Mouse (Mus musculus): Measurements from ENCODE around the gene Plekha7. TPM values are rescaled to one million over a fixed set of nuclear protein-coding genes. Genes with fewer than 3 reads are reported as not detected.
A peak's percentile ranks its signal among the peaks of the same experiment; 100 is the strongest.

The Plekha7 gene
- total and polyA plus RNA-seq, 2 experiments = 2.3 to 2.9 TPM

DNA sequence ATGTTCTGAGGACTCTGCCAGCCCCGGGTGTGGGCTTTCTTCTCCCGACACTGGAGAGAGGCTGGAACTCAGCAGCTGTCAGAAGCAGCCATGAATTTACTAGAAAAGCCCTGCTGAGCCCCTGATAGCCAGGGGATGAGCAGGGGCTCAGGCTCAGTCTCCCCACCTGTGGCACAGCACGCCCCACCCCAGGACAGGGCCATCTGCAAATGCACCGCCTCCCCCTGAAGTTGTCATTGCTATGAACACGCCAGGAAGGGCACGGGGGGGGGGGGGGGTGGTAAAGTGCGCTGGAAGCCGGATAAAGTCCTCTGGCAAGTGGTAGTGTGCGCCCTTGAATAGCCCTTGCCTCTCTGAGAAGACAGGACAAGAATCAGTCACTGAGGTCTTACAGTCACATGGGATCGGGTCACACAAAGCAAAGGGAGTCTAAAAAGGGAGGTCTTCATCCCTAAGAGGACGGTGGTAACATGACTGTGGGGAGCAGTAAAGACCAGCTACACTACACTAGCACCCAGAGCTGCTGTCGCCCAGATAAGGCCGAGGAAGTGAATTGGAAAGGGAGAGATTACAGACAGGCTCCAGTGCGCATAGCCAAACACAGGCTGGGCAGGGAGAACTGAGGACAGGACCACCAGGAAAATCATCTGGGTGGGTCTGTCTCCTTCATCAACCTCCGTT is 61.3 kb downstream of the Plekha7 start:
- DNase-seq (ENCODE audit: extremely low read depth, low read depth, low spot score) = no peak
- H3K4me3 ChIP-seq (ENCODE audit: insufficient read depth, low read depth, low read length) = no peak overlapping the region
- no peaks in the 10 kb centered on the region for H3K27me3 ChIP-seq (ENCODE audit: control insufficient read depth, insufficient read depth, low read length)
- no peak overlapping the region for H3K27ac ChIP-seq (replicated peaks; ENCODE audit: insufficient read depth, low read depth, low read length)
- TF ChIP-seq POLR2A (IDR thresholded peaks at IDR 0.05; ENCODE audit: extremely low read depth, insufficient read depth, low read length) (no peak), CTCF (IDR thresholded peaks at IDR 0.05; ENCODE audit: low read depth, low read length) (no peak)
- no peaks in the 10 kb centered on the region for H3K4me1 ChIP-seq (ENCODE audit: control insufficient read depth, insufficient read depth, low read length)
- peaks cover 19% of the 10 kb centered on the region; the same call in 1 of the 2 replicates for H3K79me2 ChIP-seq (ENCODE audit: control insufficient read depth, insufficient read depth, low read length)
- H3K36me3 ChIP-seq (ENCODE audit: control insufficient read depth, insufficient read depth, low read length) = no peaks in the 10 kb centered on the region
- no peak overlapping the region for H3K9ac ChIP-seq (ENCODE audit: low read depth, low read length)
- 41% methylated on average over 15 of the region's 15 CpGs for WGBS

- Histone ChIP-seq H3K4me3 (ENCODE audit: insufficient read depth, low read depth, low read length) (no peak overlapping the region), H3K9ac (ENCODE audit: low read depth, low read length) (no peak overlapping the region), H3K27ac (replicated peaks; ENCODE audit: insufficient read depth, low read depth, low read length) (no peak overlapping the region), H3K79me2 (ENCODE audit: control insufficient read depth, insufficient read depth, low read length) (peaks cover 20% of the 10 kb centered on the region; the same call in 1 of the 2 replicates), H3K4me1 (ENCODE audit: control insufficient read depth, insufficient read depth, low read length) (no peaks in the 10 kb centered on the region), H3K27me3 (ENCODE audit: control insufficient read depth, insufficient read depth, low read length) (no peaks in the 10 kb centered on the region), H3K36me3 (ENCODE audit: control insufficient read depth, insufficient read depth, low read length) (no peaks in the 10 kb centered on the region)
- DNase-seq (ENCODE audit: extremely low read depth, low read depth, low spot score) = peak; percentile 52
- peak; percentile 54 for TF ChIP-seq CTCF (IDR thresholded peaks at IDR 0.05; ENCODE audit: low read depth, low read length)
- TF ChIP-seq POLR2A (IDR thresholded peaks at IDR 0.05; ENCODE audit: extremely low read depth, insufficient read depth, low read length) = no peak
- WGBS = 47% methylated on average over 15 of the region's 15 CpGs
Measured at GRCm38 (mm10) chr7:116245815-116246695, 62.1 kb downstream of the Plekha7 start.

DNA sequence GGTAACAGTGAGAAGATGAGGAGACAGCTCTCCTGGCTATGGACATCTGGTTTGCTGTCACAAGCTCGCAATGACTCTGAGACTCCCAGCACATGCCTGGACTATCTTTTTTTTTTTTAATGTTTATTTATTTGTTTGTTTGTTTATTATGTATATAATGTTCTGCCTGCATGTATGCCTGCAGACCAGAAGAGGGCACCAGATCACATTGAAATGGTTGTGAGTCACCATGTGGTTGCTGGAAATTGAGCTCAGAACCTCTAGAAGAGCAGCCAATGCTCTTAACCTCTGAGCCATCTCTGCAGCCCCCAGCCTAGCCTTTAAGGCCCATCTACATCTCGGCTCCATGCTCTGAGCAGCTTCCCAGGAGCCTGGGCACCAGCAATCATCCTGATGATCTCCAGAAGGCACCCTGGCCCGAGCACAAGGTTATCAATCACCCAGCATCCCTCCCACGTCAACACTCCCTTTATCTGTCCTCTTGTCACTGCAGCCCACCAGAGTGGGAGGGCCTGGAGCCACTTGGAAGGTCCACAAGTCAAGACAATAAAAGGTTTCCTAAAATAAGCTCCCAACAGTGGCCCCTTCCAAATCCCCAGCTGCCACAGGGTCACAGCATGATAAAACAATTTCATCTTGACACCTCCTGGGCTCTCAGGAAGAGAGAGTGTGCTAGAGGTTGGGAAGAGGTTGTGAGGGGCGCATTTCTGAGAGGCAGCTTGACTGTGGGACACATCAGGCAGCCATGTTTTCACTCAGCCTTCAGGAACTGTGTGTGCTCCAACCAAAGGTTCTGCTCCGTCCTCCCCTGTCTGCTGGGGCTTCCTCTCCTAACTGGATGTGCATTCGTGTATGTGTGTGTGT is 63.6 kb downstream of the Plekha7 start:
- TF ChIP-seq CTCF (IDR thresholded peaks at IDR 0.05; ENCODE audit: low read depth, low read length) (0 out of 2 replicates have a peak, but pooled peaks have one; percentile 3), POLR2A (IDR thresholded peaks at IDR 0.05; ENCODE audit: extremely low read depth, insufficient read depth, low read length) (no peak)
- H3K4me3 ChIP-seq (ENCODE audit: insufficient read depth, low read depth, low read length) = no peak overlapping the region
- 71% methylated on average over 7 of the region's 7 CpGs for WGBS
- no peak overlapping the region for H3K9ac ChIP-seq (ENCODE audit: low read depth, low read length)
- H3K4me1 ChIP-seq (ENCODE audit: control insufficient read depth, insufficient read depth, low read length) = no peaks in the 10 kb centered on the region
- H3K27me3 ChIP-seq (ENCODE audit: control insufficient read depth, insufficient read depth, low read length) = no peaks in the 10 kb centered on the region
- DNase-seq (ENCODE audit: extremely low read depth, low read depth, low spot score) = no peak
- H3K27ac ChIP-seq (replicated peaks; ENCODE audit: insufficient read depth, low read depth, low read length) = no peak overlapping the region
- peaks cover 19% of the 10 kb centered on the region; the same call in 1 of the 2 replicates for H3K79me2 ChIP-seq (ENCODE audit: control insufficient read depth, insufficient read depth, low read length)
- no peaks in the 10 kb centered on the region for H3K36me3 ChIP-seq (ENCODE audit: control insufficient read depth, insufficient read depth, low read length)

DNA sequence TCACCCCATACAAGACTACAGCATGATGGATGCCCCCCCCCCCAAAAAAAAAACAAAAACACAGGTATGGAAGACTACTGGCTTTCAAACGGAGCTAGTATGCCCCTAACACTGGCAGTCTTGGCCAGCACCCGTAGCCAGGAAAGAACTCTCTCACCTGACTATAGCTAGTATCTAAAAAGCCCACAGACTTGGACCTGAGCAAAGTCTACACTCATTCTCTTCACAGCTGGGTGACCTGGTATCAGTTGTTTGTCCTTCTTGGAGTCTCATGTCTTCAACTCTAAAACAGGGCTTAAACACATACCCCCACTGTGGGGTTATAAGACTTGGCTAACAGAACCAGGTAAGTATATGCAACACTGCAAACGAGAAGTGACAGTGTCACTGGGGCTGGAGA is 65.4 kb downstream of the Plekha7 start:
- WGBS = 38% methylated on average over 3 of the region's 3 CpGs
- no peak overlapping the region for H3K27ac ChIP-seq (replicated peaks; ENCODE audit: insufficient read depth, low read depth, low read length)
- no peak overlapping the region for H3K4me3 ChIP-seq (ENCODE audit: insufficient read depth, low read depth, low read length)

DNA sequence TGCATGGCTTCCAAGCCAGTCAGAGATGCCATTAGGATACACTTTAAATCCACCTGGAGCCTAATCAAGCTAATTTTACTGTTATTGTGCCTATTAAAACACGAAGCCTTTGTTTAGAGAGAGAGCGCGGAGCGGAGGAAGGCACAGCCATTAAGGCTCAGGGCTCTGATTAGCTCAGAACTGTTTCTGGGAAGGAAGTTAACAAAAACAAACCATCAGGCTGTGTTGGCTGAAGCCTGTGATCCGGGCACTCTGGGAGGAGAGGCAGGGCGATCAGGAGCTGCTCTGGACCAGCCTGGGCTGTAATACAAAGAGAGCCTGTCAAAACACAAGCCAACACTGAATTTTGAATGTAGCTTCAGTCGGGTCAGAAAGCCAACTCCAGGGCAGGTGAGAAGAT is 66.6 kb downstream of the Plekha7 start:
- Histone ChIP-seq H3K79me2 (ENCODE audit: control insufficient read depth, insufficient read depth, low read length) (peaks cover 19% of the 10 kb centered on the region; the same call in 1 of the 2 replicates), H3K27me3 (ENCODE audit: control insufficient read depth, insufficient read depth, low read length) (no peaks in the 10 kb centered on the region), H3K27ac (replicated peaks; ENCODE audit: insufficient read depth, low read depth, low read length) (no peak overlapping the region), H3K9ac (ENCODE audit: low read depth, low read length) (no peak overlapping the region), H3K4me1 (ENCODE audit: control insufficient read depth, insufficient read depth, low read length) (peaks cover 7% of the 10 kb centered on the region), H3K36me3 (ENCODE audit: control insufficient read depth, insufficient read depth, low read length) (no peaks in the 10 kb centered on the region), H3K4me3 (ENCODE audit: insufficient read depth, low read depth, low read length) (no peak overlapping the region)
- TF ChIP-seq POLR2A (IDR thresholded peaks at IDR 0.05; ENCODE audit: extremely low read depth, insufficient read depth, low read length) (no peak), CTCF (IDR thresholded peaks at IDR 0.05; ENCODE audit: low read depth, low read length) (no peak)
- WGBS = 66% methylated on average over 7 of the region's 7 CpGs
- no peak for DNase-seq (ENCODE audit: extremely low read depth, low read depth, low spot score)

More for the DNA sequence above, 65.4 kb downstream of the Plekha7 start:
- Histone ChIP-seq H3K36me3 (ENCODE audit: control insufficient read depth, insufficient read depth, low read length) (no peaks in the 10 kb centered on the region), H3K79me2 (ENCODE audit: control insufficient read depth, insufficient read depth, low read length) (peaks cover 19% of the 10 kb centered on the region; the same call in 1 of the 2 replicates), H3K9ac (ENCODE audit: low read depth, low read length) (no peak overlapping the region), H3K4me1 (ENCODE audit: control insufficient read depth, insufficient read depth, low read length) (0 out of 2 replicates have a peak, but pooled peaks cover under 1% of the 10 kb centered on the region), H3K27me3 (ENCODE audit: control insufficient read depth, insufficient read depth, low read length) (no peaks in the 10 kb centered on the region)
- TF ChIP-seq POLR2A (IDR thresholded peaks at IDR 0.05; ENCODE audit: extremely low read depth, insufficient read depth, low read length) (no peak), CTCF (IDR thresholded peaks at IDR 0.05; ENCODE audit: low read depth, low read length) (no peak)
- DNase-seq (ENCODE audit: extremely low read depth, low read depth, low spot score) = no peak
